Mouse (Mus musculus) layer of hippocampus, adult 8-10 months (tissue): ENCODE measurements around the gene Hdhd3. TPM values are rescaled to one million over a fixed set of nuclear protein-coding genes. Genes with fewer than 3 reads are reported as not detected.
"Not testable (repeated sequence)": the region's sequence is repeated elsewhere in the genome, so short reads cannot be mapped to it uniquely, and the experiment has no call there.

Experiments used
- DNase-seq, 2 experiments: peaks; one replicate each; pipeline ENCODE4 v3.0.0; 2022; ENCODE audit warnings: low spot score in 2 of 2
- total RNA-seq, 4 experiments: library from RNA; stranded (reverse); gene quantifications; 2 replicates each; pipeline ENCODE4 v1.2.4; 2022

Gene Hdhd3
- total RNA-seq, 4 experiments from 2014 or later, result 8.6 to 11.5 (median 9.6) TPM

DNA sequence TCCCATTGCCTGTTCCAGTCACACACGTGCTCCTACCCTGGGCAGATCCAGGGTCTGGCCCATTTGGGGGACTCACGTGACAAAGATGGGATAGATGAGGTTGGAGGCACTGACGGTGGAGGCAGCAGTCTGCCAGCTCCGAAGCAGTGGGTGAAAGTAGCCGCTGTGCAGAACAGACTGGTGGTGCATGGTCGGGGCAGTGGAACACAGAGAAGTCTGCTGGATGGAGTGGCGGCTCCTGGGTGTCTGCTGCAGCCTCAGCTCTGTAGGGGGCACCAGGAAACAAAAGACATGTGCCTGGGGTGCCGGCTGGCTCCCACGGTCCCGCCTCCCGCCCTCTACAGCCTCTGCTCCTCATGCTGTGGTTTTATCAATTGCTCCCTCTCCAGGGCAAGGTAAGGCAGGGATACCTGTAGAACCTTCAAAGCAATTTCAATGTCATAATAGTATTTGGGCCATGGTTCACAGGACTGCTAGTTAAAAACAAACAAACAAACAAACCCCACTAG is 10.8 kb upstream of the Hdhd3 start:
- DNase-seq, result no peak

DNA sequence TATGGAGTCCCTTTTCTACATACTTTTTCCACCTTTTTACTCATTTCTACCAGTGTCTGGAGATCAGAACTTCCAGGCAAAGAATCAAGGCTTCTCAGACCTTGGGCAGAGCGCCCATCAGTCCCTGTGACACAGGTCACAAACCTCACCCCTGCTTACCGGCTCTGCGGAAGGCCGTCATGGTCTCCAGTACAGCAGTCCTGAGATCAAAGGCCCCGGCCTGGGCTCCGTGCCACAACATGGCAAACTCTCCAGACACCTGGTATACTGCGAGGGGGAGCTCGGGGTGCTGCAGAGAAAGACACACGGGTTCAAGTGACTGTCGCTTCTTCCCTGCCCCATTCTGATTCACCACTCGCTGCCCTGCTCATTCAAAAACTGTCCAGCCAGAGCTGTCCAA is 6.7 kb upstream of the Hdhd3 start:
- DNase-seq, result no peak

DNA sequence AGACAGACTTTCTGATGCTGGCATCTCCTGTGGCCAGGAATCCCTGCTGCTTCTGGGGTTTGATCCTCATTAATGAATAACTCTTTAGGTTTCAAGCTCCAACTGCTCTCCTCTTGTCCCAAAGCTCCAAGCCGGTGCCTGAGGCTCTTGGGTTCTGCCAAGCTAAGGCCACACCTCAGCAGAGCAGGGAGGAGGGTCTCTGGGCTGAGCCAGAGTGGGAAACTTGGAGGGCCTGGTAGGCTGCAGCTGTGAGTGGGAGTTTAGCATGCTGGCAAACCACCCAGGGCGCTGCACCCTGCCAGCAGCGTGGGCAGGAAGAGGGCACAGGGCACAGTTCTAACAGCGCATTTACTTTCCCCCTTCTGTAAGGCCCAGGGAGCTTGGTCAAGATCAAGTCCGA is 5.6 kb upstream of the Hdhd3 start:
- DNase-seq, result no peak

- no peak for DNase-seq
Measured at GRCm38 (mm10) chr4:62506798-62507197, 3.5 kb upstream of the Hdhd3 start.

- DNase-seq, result no peak
Measured at GRCm38 (mm10) chr4:62505991-62506390, 2.7 kb upstream of the Hdhd3 start.

DNA sequence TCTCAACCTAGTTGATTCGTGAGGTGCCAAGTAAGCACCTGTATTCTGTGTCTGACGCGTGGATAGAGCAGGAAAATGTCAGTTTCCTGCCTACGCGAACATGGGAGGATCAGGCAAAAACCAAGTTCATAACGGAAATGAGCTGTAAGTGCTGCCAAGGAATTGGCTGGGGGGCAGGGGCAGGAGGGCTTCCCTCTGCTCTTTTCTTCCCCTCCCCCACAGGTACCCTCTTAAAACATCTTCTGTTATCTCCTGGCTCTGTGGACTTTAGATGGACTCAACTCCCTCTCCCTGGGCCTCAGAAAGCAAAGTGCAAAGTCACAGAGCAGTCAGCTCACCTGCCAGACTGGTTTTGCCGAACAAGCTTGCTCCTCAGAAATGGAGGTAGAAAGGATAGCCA is 298 bp downstream of the Hdhd3 start:
- DNase-seq, result no peak

DNA sequence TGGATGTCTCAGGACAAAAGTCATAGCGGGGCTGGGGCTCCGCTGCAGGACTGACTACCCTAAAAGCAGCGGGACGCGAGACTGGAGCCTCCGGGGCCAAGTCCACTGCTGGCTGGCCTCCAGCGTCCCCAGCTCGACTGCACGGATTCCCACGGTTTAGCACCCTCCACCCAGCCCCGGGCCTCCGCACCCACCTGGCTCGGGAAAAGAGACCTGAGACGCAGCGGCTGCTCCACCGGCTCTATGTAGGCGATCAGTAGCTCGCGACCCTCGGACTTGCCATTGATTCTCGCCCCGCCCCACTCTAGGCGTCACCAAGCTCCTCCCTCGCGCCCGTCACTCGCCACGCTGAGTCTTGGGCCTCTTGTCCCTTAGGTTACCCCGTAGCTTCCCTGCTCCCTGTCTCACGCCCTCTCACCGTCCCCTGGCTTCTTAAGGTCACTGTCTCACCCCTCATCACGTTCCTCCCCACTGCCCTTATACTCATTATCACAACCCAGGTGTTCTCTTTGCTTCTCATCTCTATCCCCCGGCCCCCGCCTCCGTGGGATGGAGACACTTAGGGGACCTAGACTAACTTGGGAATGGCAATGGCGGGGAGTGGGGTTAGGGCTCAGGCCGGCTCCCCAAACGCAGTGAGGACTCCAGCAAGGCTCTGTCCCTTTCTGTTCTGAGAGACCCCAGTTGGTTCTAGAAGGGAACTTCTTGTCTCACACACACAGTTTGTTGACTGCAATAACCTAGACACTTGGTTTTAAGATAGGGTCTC is 1.1 kb downstream of the Hdhd3 start:
- DNase-seq, result peak; percentile 88

GRCm38 (mm10) chr4:62501534-62501933 is 1.7 kb downstream of the Hdhd3 start:
- DNase-seq, result no peak

- no peak for DNase-seq
Measured at GRCm38 (mm10) chr4:62500799-62501198, 2.5 kb downstream of the Hdhd3 start.

GRCm38 (mm10) chr4:62496815-62497214 is 6.5 kb downstream of the Hdhd3 start:
- peak in 1 of 2 experiments; percentile 56 for DNase-seq

DNA sequence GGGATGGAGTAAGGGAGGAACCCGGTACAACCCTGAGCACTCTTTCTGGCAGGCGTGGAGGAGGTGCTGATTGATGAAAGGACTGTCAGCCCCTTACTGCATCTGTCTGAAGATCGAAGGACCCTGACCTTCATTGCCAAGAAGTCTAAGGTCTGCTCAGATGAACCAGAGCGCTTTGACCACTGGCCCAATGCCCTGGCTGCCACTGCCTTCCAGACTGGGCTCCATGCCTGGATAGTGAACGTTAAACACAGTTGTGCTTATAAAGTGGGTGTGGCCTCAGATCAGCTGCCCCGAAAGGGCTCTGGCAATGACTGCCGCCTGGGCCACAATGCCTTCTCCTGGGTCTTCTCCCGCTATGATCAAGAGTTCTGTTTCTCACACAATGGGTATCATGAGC is 7.3 kb downstream of the Hdhd3 start:
- no peak for DNase-seq

DNA sequence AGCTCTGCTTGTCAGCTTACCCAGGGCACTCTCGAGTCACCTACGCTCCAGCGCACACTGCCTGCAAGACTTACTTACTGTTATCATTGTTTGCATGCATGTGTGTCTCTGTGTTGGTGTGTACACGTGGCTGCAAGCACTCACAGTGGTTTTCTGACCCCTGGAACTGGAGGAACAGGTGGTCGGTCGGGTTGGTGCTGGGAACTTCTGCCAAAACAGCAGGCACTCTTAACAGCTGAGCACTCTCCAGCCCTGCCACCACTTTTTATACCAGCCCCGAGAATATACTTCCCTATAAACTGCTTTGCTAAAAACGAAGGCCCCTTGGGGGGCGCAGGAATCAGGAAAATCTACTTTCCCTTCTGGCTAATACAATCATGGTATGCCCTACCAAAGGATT is 9.0 kb downstream of the Hdhd3 start:
- DNase-seq, result no peak

DNA sequence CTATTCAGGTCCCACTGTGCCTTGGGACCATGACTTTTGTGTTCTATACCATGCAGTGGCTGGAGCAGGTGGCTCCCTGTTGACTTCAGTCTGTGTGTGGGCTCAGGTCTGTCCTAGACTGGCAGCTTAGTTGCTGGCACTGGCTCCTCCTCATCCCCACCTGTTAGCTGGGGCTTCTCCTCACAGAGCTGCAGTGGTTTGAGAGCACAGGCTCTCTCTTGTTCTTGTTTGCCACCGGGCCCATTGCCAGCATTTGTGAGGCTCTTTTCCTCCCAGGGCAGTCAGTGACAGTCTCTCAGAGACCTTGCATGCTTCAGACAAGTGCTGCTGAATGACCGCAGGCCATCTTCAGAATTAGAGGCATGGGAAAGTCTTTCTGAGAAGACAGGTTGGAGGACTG is 10.6 kb downstream of the Hdhd3 start:
- no peak for DNase-seq

DNA sequence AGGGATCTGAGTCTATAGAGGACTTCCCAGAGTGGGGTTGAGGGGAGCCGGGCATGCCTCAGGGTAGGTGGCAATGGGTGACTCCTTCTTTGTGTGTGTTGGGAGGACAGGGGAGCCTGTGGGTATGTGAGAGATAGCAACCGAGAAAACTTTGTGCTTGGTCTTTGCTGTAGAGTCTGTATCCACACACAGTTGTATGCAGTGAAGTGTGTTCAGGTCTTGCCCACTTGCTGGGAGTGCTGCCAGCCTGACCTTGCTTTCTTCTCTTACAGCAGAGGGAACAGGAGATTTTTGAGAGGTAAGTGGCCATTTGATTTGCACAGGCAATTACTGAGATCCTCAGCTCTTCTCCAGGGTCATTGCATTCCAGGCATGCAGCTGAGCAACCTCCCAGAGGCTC is 15.4 kb downstream of the Hdhd3 start:
- DNase-seq, result no peak

DNA sequence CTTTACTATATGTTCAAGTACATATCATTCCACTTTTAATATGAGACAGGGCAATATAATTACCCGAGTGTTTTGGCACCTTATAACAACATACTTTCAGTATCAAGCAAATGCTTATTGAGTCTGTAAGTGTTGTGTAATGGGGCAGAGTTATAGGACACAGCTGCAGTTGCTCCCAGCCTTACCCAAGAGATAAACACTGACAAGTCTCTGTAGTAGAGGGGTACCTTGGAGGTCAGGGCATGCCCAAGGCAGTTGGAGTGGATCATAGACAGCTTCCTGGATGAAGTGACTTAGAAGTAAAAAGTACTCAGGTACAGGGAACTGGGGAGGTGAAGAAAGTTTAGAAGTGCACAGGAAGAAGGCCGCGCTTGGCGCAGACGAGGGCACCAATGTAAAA is 16.1 kb downstream of the Hdhd3 start:
- DNase-seq, result no peak

DNA sequence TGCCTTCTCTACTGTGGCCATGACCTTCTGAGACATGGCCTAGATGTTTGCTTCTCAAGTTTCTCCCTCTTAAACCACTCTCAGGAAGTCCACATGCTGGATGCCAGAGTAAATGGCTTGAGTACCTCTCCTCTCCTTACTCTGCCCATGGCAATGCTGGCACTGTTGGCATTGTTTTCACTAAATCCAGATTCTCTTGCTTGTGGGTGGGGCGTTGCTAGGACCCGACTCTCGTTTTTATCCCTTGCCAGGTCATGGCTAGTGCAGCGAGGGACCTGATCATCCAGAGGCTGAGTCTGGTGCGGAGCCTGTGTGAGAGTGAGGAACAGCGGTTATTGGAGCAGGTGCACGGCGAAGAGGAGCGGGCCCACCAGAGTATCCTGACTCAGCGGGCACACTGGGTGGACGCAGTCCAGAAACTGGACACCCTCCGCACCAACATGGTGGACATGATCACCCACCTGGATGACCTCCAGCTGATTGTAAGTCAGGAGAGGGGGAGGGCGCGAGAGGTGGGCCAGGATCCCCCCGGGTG is 17.0 kb downstream of the Hdhd3 start:
- no peak for DNase-seq

DNA sequence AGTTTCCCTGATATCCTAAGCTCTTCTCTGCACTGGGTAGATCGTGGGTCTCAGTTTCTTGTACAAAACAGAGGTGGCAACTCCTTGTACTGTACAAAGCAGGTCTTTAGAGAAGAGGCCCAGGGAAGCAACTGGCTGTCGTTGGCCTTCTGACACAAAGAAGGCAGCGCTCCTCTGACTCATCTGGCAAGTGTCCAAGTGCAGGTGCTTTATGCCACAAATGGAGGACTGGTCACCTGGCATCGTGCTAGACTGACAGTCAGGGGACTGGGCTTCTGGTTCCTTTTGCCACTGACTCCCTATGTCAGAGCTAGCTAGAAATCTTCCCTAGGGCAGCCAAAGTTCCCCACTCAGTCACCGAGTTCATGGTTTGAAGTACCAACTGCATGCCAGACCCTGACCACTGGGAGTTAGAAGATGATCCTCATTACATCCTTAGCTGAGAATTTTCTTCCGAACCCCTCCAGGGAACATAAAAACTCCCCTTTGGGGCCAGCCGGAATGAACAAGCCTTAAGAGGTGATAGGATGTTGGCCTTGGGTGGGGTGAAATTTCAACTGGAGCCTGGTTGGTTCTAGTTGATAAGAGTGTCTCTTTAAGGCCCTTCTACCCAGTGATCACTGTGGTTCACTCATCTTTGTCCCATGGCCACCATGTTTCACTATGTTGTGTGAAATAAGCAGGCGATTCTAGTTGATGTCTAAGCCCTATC is 17.7 kb downstream of the Hdhd3 start:
- DNase-seq, result no peak

GRCm38 (mm10) chr4:62484928-62485327 is 18.3 kb downstream of the Hdhd3 start:
- no peak for DNase-seq

GRCm38 (mm10) chr4:62480709-62481605 is 22.3 kb downstream of the Hdhd3 start:
- DNase-seq, result no peak

DNA sequence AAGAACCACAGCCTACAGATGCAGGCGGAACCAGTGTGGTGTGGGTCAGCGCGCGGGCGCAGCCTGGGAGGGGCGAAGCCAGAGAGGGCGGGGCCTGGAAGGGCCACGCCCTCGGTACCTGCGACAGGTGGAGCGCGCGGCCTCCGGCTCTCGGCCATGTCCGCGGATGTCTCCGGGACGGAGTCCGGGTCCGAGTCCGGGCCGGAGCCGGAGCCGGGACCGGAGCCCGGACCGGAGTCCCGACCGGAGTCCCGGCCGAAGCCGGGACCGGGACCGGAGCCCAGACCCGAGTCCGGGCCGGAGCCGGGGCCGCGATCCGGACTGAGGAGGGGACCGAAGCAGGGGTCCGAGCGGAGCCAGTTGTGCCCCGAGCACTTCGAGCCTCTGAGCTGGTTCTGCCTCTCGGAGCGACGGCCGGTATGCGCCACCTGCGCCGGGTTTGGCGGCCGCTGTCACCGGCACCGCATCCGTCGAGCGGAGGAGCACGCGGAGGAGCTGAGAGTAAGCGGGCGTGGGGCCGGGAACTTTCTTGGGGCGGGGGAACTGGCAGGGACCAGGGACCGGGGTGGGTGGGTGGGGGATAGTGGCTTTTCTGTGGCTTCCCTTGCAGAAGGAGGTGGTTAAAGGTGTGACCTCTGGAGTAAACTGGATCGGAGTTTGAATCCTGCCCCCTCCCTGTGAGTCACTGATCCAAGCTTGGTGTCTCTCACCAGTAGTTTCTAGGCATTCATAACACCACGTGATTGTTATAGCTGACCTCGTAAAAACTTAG is 23.1 kb downstream of the Hdhd3 start, which contains the start of gene Bspry:
Bspry (plus strand) TSS at position 117 of the 772 bp plus-strand sequence.
- DNase-seq, result no peak

GRCm38 (mm10) chr4:62479593-62479936 is 23.7 kb downstream of the Hdhd3 start:
- DNase-seq, result not testable (repeated sequence)
